Mouse (Mus musculus) olfactory bulb, adult 2 months (tissue): Measurements from ENCODE around the gene Myo1f.

Experiments
- CTCF ChIP-seq: fragments of 200-500 bp; IDR thresholded peaks from 2 replicates; pipeline ENCODE4 v1.5.1; 2012; ENCODE audit warnings: low read depth, mild to moderate bottlenecking, low read length, moderate library complexity; ENCODE audit not compliant: insufficient read depth
- POLR2A ChIP-seq: fragments of 200-500 bp; IDR thresholded peaks from 2 replicates; pipeline ENCODE4 v1.6.1; 2012; ENCODE audit warnings: mild to moderate bottlenecking, low read depth, low read length, moderate library complexity; ENCODE audit not compliant: insufficient read depth

GRCm38 (mm10) chr17:33566182-33566581 lies 10.7 kb downstream of the Myo1f start:
- TF ChIP-seq POLR2A (no peak), CTCF (no peak)
